ENCODE assay signal across 9 mouse cellular contexts in genomic region chr19:8837251-8837791, GRCm38 (mm10). TPM values are rescaled to one million over a fixed set of nuclear protein-coding genes. Genes with fewer than 3 reads are reported as not detected.
DNase-seq lines count a peak whose midpoint lies in the region; ATAC-seq and TF ChIP-seq lines count a peak whose summit lies in the region.
"Had no signal": no experiment of that assay in that cellular context is flagged by ENCODE, and none has a peak within 500 bp of the region (broad histone marks: within the 10 kb centered on the region; RNA-seq: fewer than 3 reads in every experiment).

Gene Bscl2 (plus strand): TSS chr19:8837467.

- peaks cover 42% of the 10 kb centered on the region for H3K36me3 ChIP-seq in heart, embryonic 13.5 days
- peaks cover 24% of the 10 kb centered on the region for H3K36me3 ChIP-seq in liver, embryonic 11.5 days (ENCODE audit: control insufficient read depth, insufficient read depth, low read length)
- peaks cover 39% of the 10 kb centered on the region for H3K36me3 ChIP-seq in myocyte (ENCODE audit: control insufficient read depth, insufficient read depth)

- peak; percentile 87 to 89 for DNase-seq in B cell, adult 2 months
- peak; percentile 36 for DNase-seq in fibroblast of lung, adult 2 months (ENCODE audit: low read depth)
- DNase-seq in kidney, postnatal 10 days: peak; percentile 90
- DNase-seq in liver, embryonic 11.5 days (ENCODE audit: low spot score): peak; percentile 87
- peak; percentile 83 to 92 for DNase-seq in spleen, postnatal 4 days (ENCODE audit: low spot score in 2 of 2)

- H3K4me1 ChIP-seq in brown adipose tissue, adult 24 weeks (ENCODE audit: control insufficient read depth, insufficient read depth, insufficient read length, low read length): peaks cover 14% of the 10 kb centered on the region
- peaks cover 34% of the 10 kb centered on the region for H3K4me1 ChIP-seq in heart, embryonic 13.5 days
- H3K4me1 ChIP-seq in liver, embryonic 11.5 days (replicated peaks; ENCODE audit: control insufficient read depth, insufficient read depth, low read length): peaks cover 33% of the 10 kb centered on the region

- H3K9ac ChIP-seq in heart, embryonic 13.5 days: peak within 1 kb of the TSS; percentile 85
- peak within 1 kb of the TSS; percentile 93 for H3K9ac ChIP-seq in liver, embryonic 11.5 days (ENCODE audit: low read depth, low read length)

- peak; percentile 28 for TF ChIP-seq POLR2A in myocyte (IDR thresholded peaks at IDR 0.05; ENCODE audit: insufficient read length, low read depth)

- no peaks in the 10 kb centered on the region for H3K27me3 ChIP-seq in heart, embryonic 13.5 days (replicated peaks)
- no peaks in the 10 kb centered on the region for H3K27me3 ChIP-seq in liver, embryonic 11.5 days (replicated peaks; ENCODE audit: control insufficient read depth, insufficient read depth, low read length)
- H3K27me3 ChIP-seq in myocyte (ENCODE audit: control insufficient read depth, insufficient read depth, insufficient read length): no peaks in the 10 kb centered on the region

- H3K27ac ChIP-seq in brown adipose tissue, adult 24 weeks (replicated peaks; ENCODE audit: low read depth, low read length): peak within 1 kb of the TSS; percentile 69
- peak within 1 kb of the TSS; percentile 95 for H3K27ac ChIP-seq in heart, embryonic 13.5 days (replicated peaks)
- H3K27ac ChIP-seq in liver, embryonic 11.5 days (ENCODE audit: low read depth, low read length): peak within 1 kb of the TSS; percentile 95

- no peaks in the 10 kb centered on the region for H3K79me2 ChIP-seq in myocyte (ENCODE audit: control insufficient read depth, insufficient read depth)

- H3ac ChIP-seq in myocyte (ENCODE audit: control insufficient read depth, insufficient read length): no peak within 1 kb of the TSS

- ATAC-seq in heart, embryonic 13.5 days (ENCODE audit: extremely low read depth, insufficient number of reproducible peaks, low FRiP score, low TSS enrichment): peak; percentile 43; the same call in 1 of the 2 replicates
- peak; percentile 74 for ATAC-seq in liver, embryonic 11.5 days (replicated peaks; ENCODE audit: low FRiP score)

- H3K4me2 ChIP-seq in heart, embryonic 13.5 days: peak within 1 kb of the TSS; percentile 87
- H3K4me2 ChIP-seq in liver, embryonic 11.5 days: peak within 1 kb of the TSS; percentile 99
- peak within 1 kb of the TSS; percentile 56 for H3K4me2 ChIP-seq in myocyte (ENCODE audit: low read depth)

- H3K9me3 ChIP-seq in heart, embryonic 13.5 days: no peaks in the 10 kb centered on the region
- no peaks in the 10 kb centered on the region for H3K9me3 ChIP-seq in liver, embryonic 11.5 days (ENCODE audit: control insufficient read depth, low read length)
- H3K9me3 ChIP-seq: G1E had no signal

- WGBS in heart, embryonic 13.5 days: under 1% methylated on average over 38 of the region's 38 CpGs
- WGBS in liver, embryonic 11.5 days: 2% methylated on average over 38 of the region's 38 CpGs

- peak within 1 kb of the TSS; percentile 72 for H3K4me3 ChIP-seq in brown adipose tissue, adult 24 weeks (ENCODE audit: insufficient read depth, low read depth, low read length)
- H3K4me3 ChIP-seq in heart, embryonic 13.5 days: peak within 1 kb of the TSS; percentile 62
- peak within 1 kb of the TSS; percentile 54 for H3K4me3 ChIP-seq in liver, embryonic 11.5 days (ENCODE audit: low read depth, low read length)
- peak within 1 kb of the TSS; percentile 19 for H3K4me3 ChIP-seq in myocyte

TF ChIP-seq in myocyte, 11 proteins besides CTCF, POLR2A, EP300 and RAD21:
- no peak for TF ChIP-seq MYOG (IDR thresholded peaks at IDR 0.05; ENCODE audit: control insufficient read depth in 1 of 3, insufficient read depth in 1 of 3, insufficient read length in 2 of 3, low read depth in 2 of 3)
- peak; percentile 84 for TF ChIP-seq POLR2AphosphoS2 (IDR thresholded peaks at IDR 0.05; ENCODE audit: insufficient read length, low read depth)
- no peak for TF ChIP-seq MAX (IDR thresholded peaks at IDR 0.05; ENCODE audit: low read depth)

RNA-seq across cellular contexts. Expression of gene Bscl2, which starts in this region (rescaled TPM):
- 212 and 233 TPM in 2 replicates for polyA plus RNA-seq in brown adipose tissue, adult 24 weeks (2012; ENCODE audit: insufficient read depth, insufficient read length, missing spikeins)
- 44.6 and 45.3 TPM in 2 replicates for polyA plus RNA-seq in heart, embryonic 13.5 days (2015; fragmentation: Nextera tagmentation; extraction: Ambion mirVana)
- 52.7 and 52.9 TPM in 2 replicates for polyA plus RNA-seq in liver, embryonic 11.5 days (2014; fragmentation: Nextera tagmentation; extraction: Ambion mirVana)
- polyA plus RNA-seq in myocyte (2012; fragmentation: generic; extraction: Trizol): 5.7 TPM

Comparison
In these comparisons a context has a peak if more than half of its experiments do, and no peak if none do; other contexts are left out.
1. Peak in every context shown above with its lines: DNase-seq, ATAC-seq, H3K4me3 ChIP-seq and H3K27ac ChIP-seq.
2. DNase-seq: peak in every context shown above with its lines; median percentile 90 in kidney, postnatal 10 days; 88 in B cell, adult 2 months; 88 in spleen, postnatal 4 days; 87 in liver, embryonic 11.5 days; 36 in fibroblast of lung, adult 2 months.
3. H3K4me3 ChIP-seq: peak in every context shown above with its lines; median percentile 72 in brown adipose tissue, adult 24 weeks; 62 in heart, embryonic 13.5 days; 54 in liver, embryonic 11.5 days; 19 in myocyte.